Mouse (Mus musculus) thymus, adult 2 months (tissue): Measurements from ENCODE around the gene Fosl1.

Experiments used
- CTCF ChIP-seq: fragments of 200-500 bp; IDR thresholded peaks from 2 replicates; pipeline ENCODE4 v1.5.1; 2012; ENCODE audit warnings: mild to moderate bottlenecking, control low read depth, low read length, moderate library complexity, borderline replicate concordance; ENCODE audit not compliant: control insufficient read depth, poor library complexity, insufficient read depth; ENCODE audit errors: extremely low read depth
- POLR2A ChIP-seq: fragments of 200-500 bp; IDR thresholded peaks from 2 replicates; pipeline ENCODE4 v1.6.1; 2012; ENCODE audit warnings: mild to moderate bottlenecking, low read length, control low read depth, moderate library complexity; ENCODE audit not compliant: control insufficient read depth, poor library complexity, insufficient read depth; ENCODE audit errors: extremely low read depth

DNA sequence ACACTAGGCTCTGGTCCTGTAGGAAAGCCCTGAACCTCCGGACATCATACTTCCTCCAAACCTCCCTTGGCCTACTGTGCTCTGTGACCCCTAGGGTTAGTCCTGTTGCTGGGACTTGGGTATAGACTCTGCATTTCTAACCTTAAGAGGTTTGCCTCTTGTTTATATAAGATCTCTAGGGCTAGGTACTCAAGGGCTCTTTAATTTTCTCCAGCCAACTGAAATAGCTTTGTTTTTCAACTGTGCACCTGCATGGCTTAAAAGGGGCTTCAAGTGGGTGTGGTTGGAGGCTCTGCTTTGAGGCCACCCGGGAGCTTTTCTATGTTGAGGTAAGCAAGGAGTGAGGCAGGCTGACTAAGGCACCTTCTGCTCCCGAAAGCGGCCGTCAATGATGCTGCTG, 37.1 kb downstream of the Fosl1 start:
- TF ChIP-seq CTCF: no peak
- no peak for TF ChIP-seq POLR2A
